Mouse (Mus musculus): ENCODE data around the gene Pgs1. TPM values are rescaled to one million over a fixed set of nuclear protein-coding genes. Genes with fewer than 3 reads are reported as not detected.

Pgs1 gene
- polyA plus RNA-seq (2017; shearing (Covaris generic)) = 10 to 100 TPM; 34.3 to 38.8 TPM

GRCm38 (mm10) chr11:117986126-117987031, at the start of gene Pgs1:
Gene Pgs1, plus strand, starts transcription at chr11:117986292.
- ATAC-seq = peak; percentile 76

- ATAC-seq = no peak
Measured at GRCm38 (mm10) chr11:117939004-117939730, 46.9 kb upstream of the Pgs1 start.

- no peak for ATAC-seq
Measured at GRCm38 (mm10) chr11:117939741-117940285, 46.3 kb upstream of the Pgs1 start.

DNA sequence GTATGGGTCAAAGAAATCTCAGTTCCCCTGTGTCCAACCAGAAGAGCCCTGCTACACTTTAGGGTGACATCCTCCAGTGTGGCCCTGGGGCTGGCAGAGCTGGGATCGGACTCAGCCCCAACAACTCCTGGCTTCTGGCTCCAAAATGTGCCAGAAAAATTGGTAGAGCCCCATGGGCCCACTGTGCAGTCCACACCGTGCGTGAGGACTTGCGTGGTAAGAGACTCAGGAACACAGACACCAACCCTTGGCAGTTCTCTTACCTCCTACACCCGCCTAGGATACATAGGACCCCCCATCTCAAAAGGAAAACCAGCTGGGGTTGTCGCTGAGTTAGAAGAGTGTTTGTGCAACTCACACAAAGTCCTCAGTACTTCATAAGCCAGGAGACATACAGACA, 45.2 kb upstream of the Pgs1 start:
- ATAC-seq = no peak

GRCm38 (mm10) chr11:117941325-117941834, 44.7 kb upstream of the Pgs1 start:
- no peak for ATAC-seq

GRCm38 (mm10) chr11:117941848-117942247, 44.2 kb upstream of the Pgs1 start:
- no peak for ATAC-seq

DNA sequence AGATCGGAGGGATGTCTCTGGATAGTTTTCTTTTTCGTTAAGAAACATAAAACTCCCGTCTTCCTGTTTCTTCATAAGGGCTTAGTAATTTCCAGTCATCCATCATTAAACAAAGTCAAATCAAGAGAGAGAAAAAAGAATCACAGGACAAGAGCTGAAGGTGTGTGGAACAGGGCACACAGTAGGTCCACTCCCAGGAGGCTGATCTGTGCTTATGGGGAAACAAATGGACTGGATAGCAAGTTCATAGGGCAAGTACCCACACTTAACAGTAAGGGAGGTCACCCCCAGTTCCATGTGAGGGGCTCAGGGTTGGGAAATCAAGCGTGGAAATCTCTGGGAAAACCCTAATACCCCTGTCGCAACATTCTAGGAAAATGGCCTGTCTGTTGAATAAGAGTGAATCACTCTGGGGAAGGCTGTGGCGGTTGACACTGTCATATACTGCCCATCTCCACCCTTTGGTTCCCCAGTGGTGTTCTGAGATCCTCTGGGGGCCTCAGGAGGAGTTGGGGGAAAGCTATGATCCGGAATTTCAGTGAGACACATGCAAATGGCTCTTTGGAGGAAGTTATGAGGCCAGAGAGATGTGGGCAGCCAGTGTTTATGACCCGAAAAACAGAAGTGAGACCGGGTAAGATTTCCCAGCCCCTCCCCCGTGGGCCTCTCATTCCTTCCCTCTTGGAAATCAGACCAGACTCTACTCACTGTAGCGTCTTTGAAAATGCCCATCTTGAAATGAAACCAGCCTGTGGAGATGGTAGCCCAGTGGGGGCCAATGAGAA, 39.7 kb upstream of the Pgs1 start:
- no peak for ATAC-seq

DNA sequence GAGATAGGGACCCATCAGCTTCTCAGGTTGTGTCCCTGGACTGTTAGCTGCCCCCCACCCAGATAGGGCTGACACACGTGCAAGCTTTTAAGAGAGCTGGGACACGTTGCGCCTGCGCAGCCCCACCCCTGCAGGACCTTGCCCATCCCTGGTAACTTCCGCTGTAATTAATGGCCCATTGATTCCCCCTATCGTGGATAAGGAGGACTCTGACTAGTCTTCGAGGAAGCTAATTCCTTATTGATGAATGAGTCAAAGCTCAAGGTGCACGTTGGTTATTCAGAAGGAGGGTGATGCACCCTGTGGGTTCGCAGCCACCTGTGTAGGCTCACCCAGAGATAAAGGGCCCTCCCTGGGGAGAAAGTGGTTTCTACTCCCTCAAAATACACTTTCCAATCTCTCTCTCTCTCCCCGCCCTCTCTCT, 39.1 kb upstream of the Pgs1 start:
- ATAC-seq = no peak

- ATAC-seq = no peak
Measured at GRCm38 (mm10) chr11:117949392-117950091, 36.5 kb upstream of the Pgs1 start.

DNA sequence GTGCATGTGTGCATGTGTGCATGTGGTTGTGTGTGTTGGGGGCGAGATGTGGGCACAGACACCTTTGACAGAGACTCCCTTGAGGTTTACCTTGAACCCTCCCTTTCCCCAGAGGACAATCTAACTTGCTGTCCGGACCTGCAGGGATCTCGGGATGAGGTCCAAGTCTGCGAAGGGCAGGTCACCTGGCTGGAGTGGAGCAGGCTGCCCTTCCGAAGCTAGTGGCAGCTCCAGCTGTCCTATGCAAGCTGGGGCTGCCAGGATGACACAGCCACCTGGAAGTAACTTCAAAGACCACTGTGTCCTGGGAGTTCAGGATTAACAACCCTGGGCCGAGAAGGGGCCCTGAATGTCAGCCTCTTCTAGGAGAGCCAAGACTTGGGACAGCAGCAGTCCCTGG, 34.7 kb upstream of the Pgs1 start:
- no peak for ATAC-seq

DNA sequence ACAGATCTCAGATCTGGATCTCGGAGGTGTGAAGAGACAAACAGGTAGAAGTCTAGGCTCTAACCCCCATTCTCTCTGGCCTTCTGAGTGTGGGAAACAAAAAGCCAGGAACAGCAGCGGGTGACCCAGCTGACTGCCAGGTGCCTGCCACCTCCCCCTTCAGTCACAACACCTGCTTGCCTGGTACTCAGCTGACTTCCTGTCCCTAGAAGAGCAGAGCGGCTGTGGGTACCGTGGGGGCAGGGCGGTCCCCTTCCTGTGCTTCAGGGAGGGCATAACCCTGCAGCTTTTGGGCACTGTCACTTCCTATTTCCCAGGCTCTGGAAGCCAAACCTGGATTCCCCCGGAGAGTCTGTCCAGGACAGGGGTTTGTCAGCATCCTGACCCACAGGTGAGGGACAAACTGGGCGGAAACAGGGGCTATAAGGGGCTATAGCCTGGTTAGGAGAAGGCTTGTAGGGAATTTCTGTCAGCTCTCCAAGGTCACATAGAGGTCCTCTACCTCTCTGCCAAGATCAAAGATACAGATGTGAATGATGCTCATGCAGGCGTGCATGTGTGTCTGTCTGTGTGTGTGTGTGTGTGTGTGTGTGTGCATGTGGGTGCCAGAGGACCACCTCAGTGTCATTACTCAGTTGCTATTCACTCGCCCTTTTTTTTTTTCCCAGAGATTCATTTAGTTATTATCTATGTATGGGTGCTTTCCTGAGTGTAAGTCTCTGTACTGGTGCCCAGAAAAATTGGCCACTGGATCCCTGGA, 33.7 kb upstream of the Pgs1 start:
- peak; percentile 98 for ATAC-seq

DNA sequence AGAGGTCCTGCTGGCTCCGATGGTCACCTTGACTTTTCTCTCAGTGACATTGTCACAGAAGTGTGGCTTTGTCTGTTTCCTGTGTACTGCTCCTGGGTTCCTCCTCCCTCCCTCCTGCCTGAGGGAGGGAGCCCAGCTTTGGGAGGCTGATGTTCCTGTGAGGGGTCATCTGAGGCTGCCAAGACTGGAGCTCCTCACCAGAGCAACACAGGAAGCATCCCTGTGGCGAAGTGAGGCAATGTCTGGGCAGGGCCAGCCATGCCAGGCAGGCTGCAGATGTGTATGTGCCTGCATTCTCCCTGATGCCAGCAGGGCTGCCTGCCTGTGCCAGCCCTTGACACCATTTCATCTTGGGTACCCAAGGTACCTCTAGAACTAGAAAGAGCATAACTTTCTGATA, 32.0 kb upstream of the Pgs1 start:
- peak; percentile 32 for ATAC-seq

DNA sequence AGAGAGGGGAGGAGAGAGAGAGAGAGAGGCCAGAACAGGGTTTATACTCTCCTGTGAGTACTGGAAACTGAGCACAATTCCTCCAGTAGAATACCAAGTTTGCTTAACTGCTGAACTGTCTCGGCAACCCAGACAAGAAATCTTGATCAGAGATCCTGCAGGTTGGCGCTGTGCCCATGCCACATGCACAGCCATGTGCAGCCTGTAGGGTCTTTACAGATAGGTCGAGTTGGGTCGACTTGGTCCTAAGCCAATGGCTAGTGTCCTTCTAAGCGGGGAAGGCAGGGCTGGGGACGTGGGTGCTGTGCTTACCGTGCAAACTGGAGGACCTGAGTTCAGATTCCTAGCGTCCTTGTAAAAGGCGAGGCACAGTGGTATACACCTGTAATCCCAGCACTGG, 31.3 kb upstream of the Pgs1 start:
- no peak for ATAC-seq

GRCm38 (mm10) chr11:117955621-117956020, 30.5 kb upstream of the Pgs1 start:
- no peak for ATAC-seq

DNA sequence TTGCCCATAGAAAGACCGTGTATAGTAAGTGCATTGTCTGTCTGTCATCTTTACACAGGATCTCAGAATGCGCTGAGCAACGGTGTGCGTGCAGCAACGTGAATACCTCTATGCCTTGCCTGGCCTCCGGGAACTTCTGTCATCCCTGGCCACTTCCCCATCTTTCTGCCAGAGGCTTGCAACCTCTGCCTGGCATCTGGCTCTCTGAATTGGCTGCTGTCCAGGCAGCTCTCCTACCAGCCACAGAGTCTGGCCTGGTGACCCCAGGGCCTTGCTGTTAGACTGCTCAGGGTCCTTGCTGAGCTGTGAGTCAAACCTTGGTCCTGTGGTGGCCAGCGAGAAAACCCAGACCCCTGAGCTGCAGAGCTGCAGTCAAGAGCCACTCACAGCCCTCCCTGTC, 27.9 kb upstream of the Pgs1 start:
- no peak for ATAC-seq

GRCm38 (mm10) chr11:117959166-117959565, 26.9 kb upstream of the Pgs1 start:
- no peak for ATAC-seq

GRCm38 (mm10) chr11:117959741-117960381, 26.2 kb upstream of the Pgs1 start:
- no peak for ATAC-seq

GRCm38 (mm10) chr11:117960601-117961000, 25.5 kb upstream of the Pgs1 start:
- ATAC-seq = no peak

DNA sequence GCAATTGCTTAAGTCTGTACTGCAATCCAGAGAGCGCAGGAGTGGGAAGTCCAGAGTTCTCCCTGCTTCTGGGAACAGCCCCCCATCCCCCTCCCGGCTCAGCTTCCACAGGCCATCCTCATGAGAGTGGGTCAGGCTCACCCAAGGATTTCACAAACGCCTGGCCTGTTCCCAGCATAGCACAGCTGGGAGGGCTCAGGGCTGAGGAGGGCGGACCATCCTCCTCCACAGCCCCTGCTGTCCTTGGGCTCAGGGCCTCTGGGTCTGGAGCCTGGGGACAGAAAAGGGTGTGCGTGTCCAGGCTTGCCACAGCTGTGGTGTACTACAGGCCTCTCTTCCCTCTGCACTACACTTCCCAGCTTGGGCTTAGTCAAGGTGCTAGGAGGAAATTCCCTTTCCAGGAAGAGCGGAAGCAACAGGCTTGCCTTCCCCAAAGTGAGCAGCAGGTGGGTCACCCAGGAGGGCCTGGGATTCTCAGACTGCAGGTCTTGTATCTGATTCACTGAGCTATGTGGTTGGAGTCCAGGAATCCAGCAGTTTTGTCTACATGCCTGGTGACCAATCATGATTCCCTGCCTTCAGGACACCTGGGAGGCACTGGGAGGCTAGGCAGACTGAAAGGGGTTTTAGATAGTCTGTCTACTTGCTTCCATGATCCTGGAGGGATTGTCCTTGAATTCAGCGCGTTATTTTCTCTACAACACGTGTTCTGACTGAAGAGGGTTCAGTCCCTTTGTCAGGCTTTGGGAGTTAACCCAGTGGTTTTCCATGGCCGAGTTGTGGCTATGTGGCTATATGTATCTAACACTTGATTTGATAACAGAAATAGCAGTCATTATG, 23.6 kb upstream of the Pgs1 start:
- ATAC-seq = no peak

Data from CD4-positive, CD25-positive, alpha-beta regulatory T cell, adult 4 months (primary cell).